Mouse (Mus musculus) myocyte (in vitro differentiated cells): Measurements from ENCODE around the gene Lca5.

ENCODE experiments used
- CEBPB ChIP-seq: IDR thresholded peaks from 2 replicates; pipeline ENCODE4 v1.6.1; 2011; ENCODE audit warnings: mild to moderate bottlenecking, moderate library complexity; ENCODE audit not compliant: poor library complexity, insufficient read depth, severe bottlenecking
- E2F4 ChIP-seq: IDR thresholded peaks from one replicate; pipeline ENCODE4 v1.6.1; 2011; ENCODE audit warnings: mild to moderate bottlenecking, control low read depth, moderate library complexity; ENCODE audit not compliant: insufficient read depth
- MAX ChIP-seq: IDR thresholded peaks from one replicate; pipeline ENCODE4 v1.6.1; 2011; ENCODE audit warnings: low read depth, mild to moderate bottlenecking, control low read depth
- MYOD1 ChIP-seq, 3 experiments: IDR thresholded peaks; one replicate each; pipeline ENCODE4 v1.6.1; 2011; ENCODE audit warnings: control low read depth in 2 of 3, low read depth in 2 of 3, mild to moderate bottlenecking in 2 of 3, moderate library complexity in 1 of 3; ENCODE audit not compliant: insufficient read length in 2 of 3, control insufficient read depth in 1 of 3
- MYOG ChIP-seq, 3 experiments: IDR thresholded peaks; one replicate each; pipeline ENCODE4 v1.6.1; 2011; ENCODE audit warnings: control low read depth in 2 of 3, low read depth in 2 of 3, mild to moderate bottlenecking in 2 of 3; ENCODE audit not compliant: insufficient read length in 2 of 3, control insufficient read depth in 1 of 3, insufficient read depth in 1 of 3
- POLR2A ChIP-seq: IDR thresholded peaks from one replicate; pipeline ENCODE4 v1.6.1; 2011; ENCODE audit warnings: low read depth, mild to moderate bottlenecking, control low read depth, moderate library complexity; ENCODE audit not compliant: insufficient read length
- POLR2AphosphoS2 ChIP-seq: IDR thresholded peaks from one replicate; pipeline ENCODE4 v1.6.1; 2011; ENCODE audit warnings: low read depth, control low read depth; ENCODE audit not compliant: insufficient read length
- REST ChIP-seq: IDR thresholded peaks from one replicate; pipeline ENCODE4 v1.6.1; 2011; ENCODE audit warnings: mild to moderate bottlenecking, control low read depth, moderate library complexity; ENCODE audit not compliant: insufficient read depth, insufficient read length
- SRF ChIP-seq: IDR thresholded peaks from one replicate; pipeline ENCODE4 v1.6.1; 2011; ENCODE audit warnings: low read depth; ENCODE audit not compliant: control insufficient read depth, insufficient read length
- TCF12 ChIP-seq: IDR thresholded peaks from one replicate; pipeline ENCODE4 v1.6.1; 2011; ENCODE audit warnings: mild to moderate bottlenecking, control low read depth; ENCODE audit not compliant: poor library complexity, insufficient read depth, severe bottlenecking
- TCF3 ChIP-seq: IDR thresholded peaks from one replicate; pipeline ENCODE4 v1.6.1; 2011; ENCODE audit warnings: low read depth, control low read depth; ENCODE audit not compliant: insufficient read length
- USF1 ChIP-seq: IDR thresholded peaks from one replicate; pipeline ENCODE4 v1.6.1; 2011; ENCODE audit warnings: low read depth, mild to moderate bottlenecking, control low read depth, moderate library complexity

DNA sequence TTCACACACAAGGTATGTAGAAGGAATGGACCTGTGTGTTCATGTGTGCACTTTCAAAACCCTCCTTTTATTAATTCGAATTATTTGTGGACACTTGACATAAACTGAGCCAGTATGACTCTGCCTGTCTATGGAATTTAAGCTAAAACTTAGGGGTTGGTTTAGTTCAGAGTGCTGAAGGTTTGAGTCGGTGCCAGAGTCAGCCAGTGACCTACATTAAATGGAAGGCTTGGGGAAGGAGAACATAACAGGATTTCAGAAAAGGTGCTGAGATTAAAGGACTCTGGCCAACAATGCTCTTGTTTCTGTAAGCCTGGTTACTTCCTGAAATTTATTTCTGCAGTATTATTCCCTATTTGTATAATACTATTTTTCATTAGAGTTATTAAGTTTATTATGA lies 28.9 kb upstream of the Lca5 start:
- TF ChIP-seq USF1 (no peak), POLR2A (no peak), MYOD1 (IDR thresholded peaks at IDR 0.05; ENCODE audit: control insufficient read depth in 1 of 3, insufficient read length in 2 of 3, low read depth in 2 of 3) (no peak), MAX (no peak), REST (no peak), CEBPB (no peak), E2F4 (no peak), SRF (no peak), POLR2AphosphoS2 (no peak), TCF12 (no peak), MYOG (IDR thresholded peaks at IDR 0.05; ENCODE audit: control insufficient read depth in 1 of 3, insufficient read depth in 1 of 3, insufficient read length in 2 of 3, low read depth in 2 of 3) (no peak), TCF3 (no peak)
